24 mouse cellular contexts compared by ENCODE assay signal in genomic region chr6:34075520-34075919, GRCm38 (mm10). TPM values are rescaled to one million over a fixed set of nuclear protein-coding genes. Genes with fewer than 3 reads are reported as not detected.
DNase-seq lines count a peak whose midpoint lies in the region; ATAC-seq and TF ChIP-seq lines count a peak whose summit lies in the region.
"Had no signal": no experiment of that assay in that cellular context is flagged by ENCODE, and none has a peak within 500 bp of the region (broad histone marks: within the 10 kb centered on the region; RNA-seq: fewer than 3 reads in every experiment).

No protein-coding gene starts in this region.

- H3K36me3 ChIP-seq in forebrain, embryonic 14.5 days (ENCODE audit: control insufficient read depth, insufficient read depth, low read length): no peaks in the 10 kb centered on the region
- H3K36me3 ChIP-seq in forebrain, embryonic 11.5 days (ENCODE audit: control insufficient read depth, insufficient read depth, low read length): no peaks in the 10 kb centered on the region
- no peaks in the 10 kb centered on the region for H3K36me3 ChIP-seq in kidney, embryonic 15.5 days
- H3K36me3 ChIP-seq: embryonic facial prominence, embryonic 15.5 days; hindbrain, embryonic 15.5 days; midbrain, embryonic 12.5 days; neural tube, embryonic 15.5 days had no signal

- TF ChIP-seq CTCF in left cerebral cortex, adult 2 months (IDR thresholded peaks at IDR 0.05): no peak

- no peak overlapping the region for H3K4me2 ChIP-seq in forebrain, embryonic 14.5 days (ENCODE audit: low read length)
- H3K4me2 ChIP-seq in forebrain, embryonic 11.5 days (ENCODE audit: low read depth, low read length, severe bottlenecking): no peak overlapping the region
- H3K4me2 ChIP-seq in kidney, embryonic 15.5 days: no peak overlapping the region
- H3K4me2 ChIP-seq: embryonic facial prominence, embryonic 15.5 days; heart, embryonic 11.5 days; hindbrain, embryonic 15.5 days; midbrain, embryonic 12.5 days; neural tube, embryonic 15.5 days had no signal

- no peaks in the 10 kb centered on the region for H3K4me1 ChIP-seq in forebrain, embryonic 14.5 days (ENCODE audit: control insufficient read depth, insufficient read depth, low read length)
- H3K4me1 ChIP-seq in forebrain, embryonic 11.5 days (replicated peaks; ENCODE audit: control insufficient read depth, insufficient read depth, low read length): no peaks in the 10 kb centered on the region; the same call in 1 of the 2 replicates
- no peaks in the 10 kb centered on the region for H3K4me1 ChIP-seq in kidney, embryonic 15.5 days
- H3K4me1 ChIP-seq: embryonic facial prominence, embryonic 15.5 days; hindbrain, embryonic 15.5 days; neural tube, embryonic 15.5 days had no signal

- H3K27ac ChIP-seq in forebrain, embryonic 14.5 days (ENCODE audit: low read depth, low read length): no peak overlapping the region
- no peak overlapping the region for H3K27ac ChIP-seq in forebrain, embryonic 11.5 days (ENCODE audit: low read depth, low read length)
- no peak overlapping the region for H3K27ac ChIP-seq in left cerebral cortex, adult 2 months
- no peak overlapping the region for H3K27ac ChIP-seq in kidney, embryonic 15.5 days
- H3K27ac ChIP-seq: embryonic facial prominence, embryonic 15.5 days; hindbrain, embryonic 15.5 days; midbrain, embryonic 12.5 days; neural tube, embryonic 15.5 days had no signal

- peak; percentile 70; the same call in 1 of the 2 replicates for ATAC-seq in forebrain, embryonic 14.5 days
- no peak for ATAC-seq in forebrain, embryonic 11.5 days (replicated peaks; ENCODE audit: low FRiP score)
- ATAC-seq in kidney, embryonic 15.5 days (replicated peaks; ENCODE audit: low FRiP score): no peak
- ATAC-seq: intestine, embryonic 16.5 days; liver, postnatal 0 days had no signal

- no peaks in the 10 kb centered on the region for H3K9me3 ChIP-seq in forebrain, embryonic 14.5 days (replicated peaks; ENCODE audit: control insufficient read depth, low read length)
- H3K9me3 ChIP-seq in forebrain, embryonic 11.5 days (ENCODE audit: control insufficient read depth, low read length): no peaks in the 10 kb centered on the region
- H3K9me3 ChIP-seq in kidney, embryonic 15.5 days (replicated peaks): no peaks in the 10 kb centered on the region
- H3K9me3 ChIP-seq: embryonic facial prominence, embryonic 15.5 days; hindbrain, embryonic 15.5 days; midbrain, embryonic 12.5 days; neural tube, embryonic 15.5 days had no signal

- peak; percentile 63 for DNase-seq in forebrain, embryonic 14.5 days (ENCODE audit: low spot score)
- DNase-seq in forebrain, embryonic 11.5 days (ENCODE audit: low spot score): no peak
- peak; percentile 31 to 64 for DNase-seq in left cerebral cortex, postnatal 10 days (ENCODE audit: extremely low spot score in 1 of 2, low spot score in 2 of 2)
- DNase-seq in left cerebral cortex, adult 2 months (ENCODE audit: extremely low spot score in 1 of 2, low spot score in 2 of 2): no peak
- peak; percentile 16 for DNase-seq in layer of hippocampus, adult 9-11 months
- DNase-seq in right cerebral cortex, postnatal 36 days (ENCODE audit: low spot score in 2 of 2): peak; percentile 14 to 17
- no peak for DNase-seq in adrenal gland, postnatal 36 days
- DNase-seq: adrenal gland, postnatal 10 days; cerebellum, adult 9-10 months; embryo, embryonic 11 days; gastrocnemius, postnatal 36 days; heart, postnatal 14 days; kidney, postnatal 10 days; liver; liver, postnatal 0 days; lung, postnatal 4 days had no signal

- intact Hi-C loops in left cerebral cortex, postnatal 10 days (cut with DNase I): no loop called here
- intact Hi-C loops in left cerebral cortex, adult 2 months (cut with DNase I): no loop called here

- no peak overlapping the region for H3K4me3 ChIP-seq in forebrain, embryonic 14.5 days (ENCODE audit: low read depth, low read length)
- H3K4me3 ChIP-seq in forebrain, embryonic 11.5 days (ENCODE audit: low read depth, low read length): no peak overlapping the region
- no peak overlapping the region for H3K4me3 ChIP-seq in left cerebral cortex, adult 2 months
- H3K4me3 ChIP-seq in kidney, embryonic 15.5 days (replicated peaks): no peak overlapping the region
- H3K4me3 ChIP-seq: embryonic facial prominence, embryonic 15.5 days; hindbrain, embryonic 15.5 days; midbrain, embryonic 12.5 days; myocyte; neural tube, embryonic 15.5 days had no signal

- no peaks in the 10 kb centered on the region for H3K27me3 ChIP-seq in forebrain, embryonic 14.5 days (replicated peaks; ENCODE audit: control insufficient read depth, insufficient read depth, low read length)
- H3K27me3 ChIP-seq in forebrain, embryonic 11.5 days (ENCODE audit: control insufficient read depth, insufficient read depth, low read length): no peaks in the 10 kb centered on the region
- no peaks in the 10 kb centered on the region for H3K27me3 ChIP-seq in kidney, embryonic 15.5 days
- H3K27me3 ChIP-seq: embryonic facial prominence, embryonic 15.5 days; hindbrain, embryonic 15.5 days; midbrain, embryonic 12.5 days; neural tube, embryonic 15.5 days had no signal

- 75% methylated on average over 11 of the region's 11 CpGs for WGBS in forebrain, embryonic 14.5 days
- WGBS in forebrain, embryonic 11.5 days: 89% methylated on average over 11 of the region's 11 CpGs
- 83% methylated on average over 11 of the region's 11 CpGs for WGBS in kidney, embryonic 15.5 days

- no peak overlapping the region for H3K9ac ChIP-seq in forebrain, embryonic 14.5 days (ENCODE audit: low read length)
- no peak overlapping the region for H3K9ac ChIP-seq in forebrain, embryonic 11.5 days (ENCODE audit: low read length)
- no peak overlapping the region for H3K9ac ChIP-seq in kidney, embryonic 15.5 days
- H3K9ac ChIP-seq: embryonic facial prominence, embryonic 15.5 days; hindbrain, embryonic 15.5 days; liver, postnatal 0 days; midbrain, embryonic 12.5 days; neural tube, embryonic 15.5 days had no signal

RNA-seq across cellular contexts. Expression of gene Lrguk, which starts 46.3 kb away (rescaled TPM):
- polyA plus RNA-seq in forebrain, embryonic 14.5 days (2014; fragmentation: Nextera tagmentation; extraction: Ambion mirVana): 1.0 and 1.1 TPM in 2 replicates
- 0.79 and 2.2 TPM in 2 replicates for polyA plus RNA-seq in forebrain, embryonic 11.5 days (2014; fragmentation: Nextera tagmentation; extraction: Ambion mirVana)
- 1 to 10 TPM; 3.4 to 3.7 TPM for total RNA-seq in left cerebral cortex, postnatal 10 days (2021)
- total RNA-seq in left cerebral cortex, adult 2 months (2021): 1 to 10 TPM; 2.9 to 3.3 TPM
- under 1 TPM; 0.43 to 0.60 TPM for total RNA-seq in adrenal gland, postnatal 36 days (2021)
- polyA plus RNA-seq in kidney, embryonic 15.5 days (2015; fragmentation: Nextera tagmentation; extraction: Ambion mirVana): 1.1 and 1.3 TPM in 2 replicates

Comparison
In these comparisons a context has a peak if more than half of its experiments do, and no peak if none do; other contexts are left out.
1. DNase-seq: peak in forebrain, embryonic 14.5 days (single experiment), left cerebral cortex, postnatal 10 days (2 of 2), layer of hippocampus, adult 9-11 months (single experiment) and right cerebral cortex, postnatal 36 days (2 of 2); none in forebrain, embryonic 11.5 days (single experiment), left cerebral cortex, adult 2 months (0 of 2) and adrenal gland, postnatal 36 days (0 of 2).